Mouse (Mus musculus) retina, adult 2 months (tissue): ENCODE measurements around the gene Zfp446.

Source experiments
- DNase-seq: peaks from one replicate; pipeline ENCODE4 v3.0.0-alpha.2; 2012; ENCODE audit warnings: low read depth, low spot score

Zfp446 gene

GRCm38 (mm10) chr7:13024805-13025204 is 47.2 kb downstream of the Zfp446 start:
- no peak for DNase-seq

- DNase-seq = no peak
Measured at GRCm38 (mm10) chr7:13025511-13026112, 48.0 kb downstream of the Zfp446 start.

DNA sequence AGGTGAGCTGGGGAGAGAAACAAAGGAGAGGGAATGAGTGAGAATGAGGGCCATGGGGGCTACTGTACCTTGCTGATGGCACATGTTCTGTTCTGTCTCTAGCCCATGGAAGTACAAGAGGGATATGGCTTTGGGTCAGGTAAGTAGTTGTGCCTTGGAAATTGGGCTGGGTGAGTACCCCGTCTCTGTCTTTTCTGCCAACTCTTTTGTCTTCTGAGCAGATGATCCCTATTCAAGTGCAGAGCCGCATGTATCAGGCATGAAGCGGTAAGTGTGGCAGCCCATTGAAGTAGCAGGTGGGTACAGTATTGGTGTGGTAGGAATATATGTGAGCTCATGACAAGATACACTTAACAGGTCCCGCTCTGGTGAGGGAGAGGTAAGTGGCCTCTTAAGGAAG is 51.3 kb downstream of the Zfp446 start:
- no peak for DNase-seq

DNA sequence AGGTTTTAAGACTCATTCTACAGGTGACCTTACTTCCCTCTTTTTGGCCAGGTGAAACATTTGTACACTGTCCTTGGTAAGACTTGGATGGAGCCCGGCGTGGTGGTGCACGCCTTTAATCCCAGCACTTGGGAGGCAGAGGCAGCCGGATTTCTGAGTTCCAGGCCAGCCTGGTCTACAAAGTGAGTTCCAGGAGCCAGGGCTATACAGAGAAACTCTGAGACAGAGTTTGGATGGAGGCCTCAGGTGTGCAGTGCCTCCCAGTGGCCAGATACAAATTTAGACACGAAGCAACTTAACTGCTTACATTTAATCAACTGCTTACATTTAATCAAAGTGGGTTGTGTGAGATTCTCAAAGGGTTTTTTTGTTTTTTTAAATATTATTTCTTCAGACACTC is 53.4 kb downstream of the Zfp446 start:
- no peak for DNase-seq

DNA sequence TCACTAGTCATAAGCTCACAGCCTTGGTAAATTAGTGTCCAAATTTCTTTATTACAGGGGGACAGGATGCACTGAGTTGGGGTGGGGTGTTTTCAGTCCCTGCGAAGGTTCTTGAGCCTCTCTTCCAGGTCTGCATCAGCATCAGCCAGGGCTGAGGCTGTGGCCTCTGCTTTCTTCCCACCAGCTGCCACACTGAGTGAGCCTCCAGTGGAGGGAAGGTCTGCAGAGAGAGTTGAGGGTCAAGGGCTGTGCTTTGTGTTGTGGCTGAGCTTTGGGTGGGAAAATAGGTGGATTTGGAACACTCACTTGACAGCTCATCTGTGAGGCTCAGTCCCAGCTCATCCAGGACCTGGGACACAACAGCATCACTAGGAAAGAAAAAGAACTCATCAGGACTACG is 54.3 kb downstream of the Zfp446 start:
- no peak for DNase-seq

- DNase-seq = no peak
Measured at GRCm38 (mm10) chr7:13032541-13032940, 54.9 kb downstream of the Zfp446 start.

DNA sequence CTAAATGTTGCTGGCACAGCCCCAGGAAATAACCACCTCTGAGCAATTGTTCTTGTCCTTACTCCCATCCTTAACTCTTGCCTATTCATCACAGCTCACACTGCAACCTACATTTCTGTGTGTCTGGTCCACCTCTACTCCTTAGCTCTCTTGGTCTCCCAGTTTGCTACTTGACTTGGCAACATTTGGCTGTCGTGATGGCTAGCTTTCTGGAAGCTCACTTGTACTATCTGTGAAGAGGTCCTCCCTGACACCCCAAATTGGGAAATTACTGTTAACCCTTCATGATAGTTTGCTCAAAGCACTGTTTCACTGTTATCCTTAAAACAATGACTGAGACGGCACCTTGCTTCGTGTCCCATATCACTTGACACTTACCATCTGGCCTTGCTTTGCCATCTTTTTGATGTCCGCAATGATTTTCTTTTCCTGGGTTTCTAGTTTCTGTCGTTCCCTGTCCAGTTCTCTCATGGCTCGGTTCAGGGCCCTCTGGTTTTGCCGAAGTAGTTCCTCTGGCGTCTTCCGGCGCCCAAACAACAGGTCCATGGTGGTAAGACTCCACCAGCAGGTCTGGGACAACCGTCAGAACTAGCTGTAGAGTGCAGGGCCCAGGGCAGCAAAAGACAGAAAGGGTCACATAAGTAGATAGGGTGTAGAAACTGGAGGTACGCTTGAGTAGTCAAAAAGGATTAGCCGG is 56.0 kb downstream of the Zfp446 start:
- DNase-seq = no peak

- peak; percentile 92 for DNase-seq
Measured at GRCm38 (mm10) chr7:13034148-13034977, 56.7 kb downstream of the Zfp446 start, which contains the start of gene Chmp2a. Gene Chmp2a, minus strand, starts transcription at chr7:13034807.
